Mouse (Mus musculus) midbrain, embryonic 14.5 days (tissue): ENCODE results near the gene Mocs1. TPM values are rescaled to one million over a fixed set of nuclear protein-coding genes. Genes with fewer than 3 reads are reported as not detected.

Source experiments
- polyA plus RNA-seq: library from polyadenylated mRNA; unstranded; fragments of >200 nt; fragmentation: Nextera tagmentation; extraction: Ambion mirVana; gene quantifications from 2 replicates; pipeline ENCODE4 v1.2.1, GENCODE M21; 2014

Gene Mocs1
- polyA plus RNA-seq, 1 experiment from 2014 or later: 4.0 TPM

Other genes with a start within 250 kb of the Mocs1 start
- gene Daam2, start 136.0 kb downstream of the Mocs1 start, polyA plus RNA-seq: 1.8 and 2.1 TPM in 2 replicates
- 2.3 and 2.4 TPM in 2 replicates for gene Kif6, start 186.8 kb downstream of the Mocs1 start, polyA plus RNA-seq